Mouse (Mus musculus) CH12F3 (cell line): Measurements from ENCODE around the gene Iqsec2.
"Not testable (repeated sequence)": the region's sequence is repeated elsewhere in the genome, so short reads cannot be mapped to it uniquely, and the experiment has no call there.

Experiments
- in situ Hi-C: fragments of 300-500 bp; cut with MboI; formaldehyde crosslinking; loops from 2 replicates; pipeline ENCODE4 v1.14.3; 2020; ENCODE audit warnings: low sequenced_read_pairs

The Iqsec2 gene

DNA sequence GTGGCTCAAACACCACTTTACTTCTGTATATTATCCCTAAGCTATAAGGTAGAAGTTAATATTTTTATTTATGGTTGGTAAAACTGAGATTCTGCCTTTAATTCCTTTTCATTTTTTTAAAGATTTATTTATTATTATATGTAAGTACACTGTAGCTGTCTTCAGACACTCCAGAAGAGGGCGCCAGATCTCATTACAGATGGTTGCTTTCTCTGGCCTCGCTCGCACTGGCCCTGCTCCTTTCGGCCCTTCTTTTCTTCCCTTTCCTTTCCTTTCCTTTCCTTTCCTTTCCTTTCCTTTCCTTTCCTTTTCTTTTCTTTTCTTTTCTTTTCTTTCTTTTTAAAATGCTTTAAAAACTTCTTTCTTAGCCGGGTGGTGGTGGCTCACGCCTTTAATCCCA is 99.1 kb downstream of the Iqsec2 start:
- in situ Hi-C loops = not testable (repeated sequence)

DNA sequence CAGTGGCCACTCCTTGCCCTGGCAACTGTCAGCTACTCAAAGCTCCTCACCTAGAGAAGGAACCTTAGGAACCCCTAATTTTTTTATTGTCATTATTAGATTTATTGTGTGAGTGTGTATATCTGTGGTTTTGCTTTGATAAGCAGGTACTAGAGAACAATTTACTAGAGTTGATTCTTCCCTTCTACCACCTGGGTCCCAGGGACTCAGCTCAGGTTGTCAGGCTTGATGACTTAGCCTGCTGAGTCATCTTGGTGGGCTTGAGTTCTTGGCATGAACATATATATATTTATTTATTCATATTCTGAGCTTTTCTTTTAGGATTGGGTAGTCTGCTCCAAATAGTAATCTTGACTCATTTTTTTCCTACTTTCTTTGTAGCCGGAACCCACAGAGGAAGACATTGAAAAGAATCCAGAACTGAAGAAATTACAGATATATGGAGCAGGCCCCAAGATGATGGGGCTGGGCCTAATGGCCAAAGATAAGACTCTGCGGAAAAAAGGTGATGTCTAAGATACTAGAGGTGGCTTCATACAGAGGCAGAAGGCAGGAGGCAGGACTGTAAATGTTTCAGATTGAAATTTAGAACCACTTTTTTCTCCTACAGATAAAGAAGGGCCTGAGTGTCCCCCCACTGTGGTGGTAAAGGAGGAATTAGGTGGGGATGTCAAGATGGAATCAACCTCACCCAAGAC is 100.6 kb downstream of the Iqsec2 start:
- in situ Hi-C loops = no loop called here

DNA sequence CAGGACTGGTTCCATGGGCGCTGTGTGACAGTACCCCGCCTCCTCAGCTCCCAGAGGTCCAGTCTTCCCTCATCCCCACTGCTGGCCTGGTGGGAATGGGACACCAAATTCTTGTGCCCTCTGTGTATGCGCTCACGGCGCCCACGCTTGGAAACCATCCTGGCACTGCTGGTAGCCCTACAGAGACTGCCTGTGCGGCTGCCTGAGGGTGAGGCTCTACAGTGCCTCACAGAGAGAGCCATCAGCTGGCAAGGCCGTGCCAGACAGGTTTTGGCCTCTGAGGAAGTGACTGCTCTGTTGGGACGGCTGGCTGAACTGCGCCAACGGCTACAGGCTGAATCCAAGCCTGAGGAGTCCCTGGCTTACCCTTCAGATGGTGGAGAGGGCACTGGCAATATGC is 127.1 kb downstream of the Iqsec2 start:
- in situ Hi-C loops = no loop called here
